Mouse (Mus musculus) lung, embryonic 16.5 days (tissue): ENCODE data around the gene Zswim7. TPM values are rescaled to one million over a fixed set of nuclear protein-coding genes. Genes with fewer than 3 reads are reported as not detected.

Experiments used
- ATAC-seq: fragments of 200-750 bp; cut with Nextera tagmentation; 2 replicates; pipeline ENCODE4 v1.8.0; 2017; ENCODE audit warnings: low read depth, mild to moderate bottlenecking, moderate library complexity
- H3K27ac ChIP-seq: fragments of 300-500 bp; sonication (generic); 2 replicates; pipeline ENCODE4 v1.5.1; 2014; ENCODE audit warnings: mild to moderate bottlenecking, control low read depth, low read length
- H3K27me3 ChIP-seq: fragments of 300-500 bp; sonication (generic); 2 replicates; pipeline ENCODE4 v1.6.1; 2014; ENCODE audit warnings: low read depth, low read length, mixed read lengths; ENCODE audit not compliant: control insufficient read depth, insufficient read depth
- H3K36me3 ChIP-seq: fragments of 300-500 bp; sonication (generic); 2 replicates; pipeline ENCODE4 v1.6.1; 2014; ENCODE audit warnings: low read length; ENCODE audit not compliant: control insufficient read depth, insufficient read depth
- H3K4me1 ChIP-seq: fragments of 300-500 bp; sonication (generic); replicated peaks from 2 replicates; pipeline ENCODE4 v1.6.1; 2014; ENCODE audit warnings: low read length, mixed read lengths; ENCODE audit not compliant: control insufficient read depth, insufficient read depth
- H3K4me2 ChIP-seq: fragments of 300-500 bp; sonication (generic); 2 replicates; pipeline ENCODE4 v1.6.1; 2014; ENCODE audit warnings: low read depth, low read length, control low read depth
- H3K4me3 ChIP-seq: fragments of 300-500 bp; sonication (generic); 2 replicates; pipeline ENCODE4 v1.5.1; 2014; ENCODE audit warnings: mild to moderate bottlenecking, low read length, control low read depth
- H3K9ac ChIP-seq: fragments of 300-500 bp; sonication (generic); 2 replicates; pipeline ENCODE4 v1.6.1; 2014; ENCODE audit warnings: low read length, control low read depth
- H3K9me3 ChIP-seq: fragments of 300-500 bp; sonication (generic); 2 replicates; pipeline ENCODE4 v1.6.1; 2016; ENCODE audit warnings: low read length; ENCODE audit not compliant: control insufficient read depth
- WGBS: fragments of 180-500 bp; shearing (Covaris S2); extraction: QIAGEN DNeasy Blood & Tissue Kit; methylation state at CpG from one replicate; pipeline ENCODE4 v1.1.7; 2014; 5-methylcytosine and 5-hydroxymethylcytosine counted together
- polyA plus RNA-seq: library from polyadenylated mRNA; unstranded; fragments of >200 nt; fragmentation: Nextera tagmentation; extraction: Ambion mirVana; gene quantifications from 2 replicates; pipeline ENCODE4 v1.2.1, GENCODE M21; 2015

The Zswim7 gene
- polyA plus RNA-seq, 1 experiment from 2014 or later, result 16.0 TPM

DNA sequence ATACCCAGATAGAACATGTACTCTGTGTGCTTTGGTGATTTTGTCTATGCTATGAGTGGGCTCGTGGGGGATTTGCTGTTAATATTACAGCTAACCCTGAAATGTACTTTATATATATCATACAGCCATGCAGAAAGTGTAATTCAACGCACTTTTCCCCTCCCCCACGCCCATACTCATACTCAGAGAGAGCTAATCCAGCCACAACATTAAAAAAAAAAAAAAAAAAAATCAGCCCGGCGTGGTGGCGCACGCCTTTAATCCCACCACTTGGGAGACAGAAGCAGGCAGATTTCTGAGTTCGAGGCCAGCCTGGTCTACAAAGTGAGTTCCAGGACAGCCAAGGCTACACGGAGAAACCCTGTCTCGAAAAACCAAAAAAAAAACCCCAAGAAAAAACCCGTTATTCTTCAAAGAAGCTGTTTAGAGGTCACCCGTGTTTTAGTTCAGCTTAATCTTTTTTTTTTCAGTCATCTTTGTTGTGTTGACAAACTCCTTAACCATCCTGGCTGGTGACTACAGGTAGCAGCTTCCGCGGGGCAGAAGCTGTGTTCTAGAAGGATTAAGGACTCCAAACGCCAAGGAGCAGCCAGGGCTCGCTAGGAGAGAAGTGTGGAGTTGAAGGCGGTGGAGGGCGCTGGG, 33.3 kb downstream of the Zswim7 start:
- Histone ChIP-seq H3K4me1 (peaks cover 13% of the 10 kb centered on the region), H3K9me3 (peaks cover 4% of the 10 kb centered on the region; the same call in 1 of the 2 replicates), H3K9ac (peak overlapping the region; percentile 60), H3K36me3 (no peaks in the 10 kb centered on the region), H3K4me3 (peak overlapping the region; percentile 66), H3K27ac (peak overlapping the region; percentile 72; the same call in 1 of the 2 replicates), H3K27me3 (peaks cover 16% of the 10 kb centered on the region), H3K4me2 (peak overlapping the region; percentile 98)
- WGBS, result 29% methylated on average over 18 of the region's 18 CpGs
- no peak for ATAC-seq

DNA sequence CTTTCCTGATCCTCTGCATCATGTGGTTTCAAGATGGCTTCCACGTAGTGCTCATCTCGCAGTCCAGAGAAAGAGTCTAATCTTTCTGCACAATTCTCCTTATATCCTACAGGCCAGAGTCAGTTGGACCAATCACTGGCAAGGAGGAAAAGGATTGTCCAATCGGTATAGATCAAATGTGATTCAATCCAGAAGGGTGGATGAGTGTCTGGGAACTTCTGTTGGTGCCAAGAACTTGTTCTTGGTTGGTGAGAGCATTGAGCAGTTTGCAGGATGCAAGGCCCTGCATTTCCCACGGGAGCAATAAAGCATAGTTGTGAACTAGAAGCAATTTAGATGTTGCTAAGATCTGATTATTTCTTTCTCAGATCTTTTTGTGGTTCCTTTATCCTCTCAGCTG, 36.7 kb downstream of the Zswim7 start:
- peaks cover 4% of the 10 kb centered on the region for H3K27me3 ChIP-seq
- 87% methylated on average over 4 of the region's 4 CpGs for WGBS
- no peak overlapping the region for H3K27ac ChIP-seq
- H3K4me2 ChIP-seq, result no peak overlapping the region
- no peak overlapping the region for H3K4me3 ChIP-seq
- H3K9ac ChIP-seq, result no peak overlapping the region
- peaks cover 4% of the 10 kb centered on the region; the same call in 1 of the 2 replicates for H3K9me3 ChIP-seq
- ATAC-seq, result no peak
- H3K4me1 ChIP-seq, result peaks cover 2% of the 10 kb centered on the region
- no peaks in the 10 kb centered on the region for H3K36me3 ChIP-seq

DNA sequence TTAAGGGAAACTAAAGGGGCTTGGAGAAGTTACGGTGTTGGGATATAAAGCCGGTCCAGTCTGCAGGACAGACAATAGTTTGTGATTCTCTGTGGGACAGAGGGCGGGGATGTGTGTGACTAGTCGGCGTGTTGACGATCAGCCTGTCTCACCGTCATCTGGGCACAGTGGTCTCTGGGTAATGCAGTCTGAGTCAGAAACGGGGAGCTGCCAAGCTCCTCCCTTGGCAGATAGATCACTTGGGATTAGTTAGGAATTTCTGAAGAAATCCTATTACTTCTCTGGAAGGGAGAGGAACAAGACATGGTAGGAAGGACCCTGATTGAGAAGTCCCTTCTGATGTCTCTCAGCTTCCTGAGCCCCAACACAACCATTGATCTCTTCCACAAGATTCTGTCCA, 37.3 kb downstream of the Zswim7 start:
- Histone ChIP-seq H3K4me1 (no peaks in the 10 kb centered on the region), H3K9me3 (peaks cover 4% of the 10 kb centered on the region; the same call in 1 of the 2 replicates), H3K4me2 (no peak overlapping the region), H3K9ac (no peak overlapping the region), H3K27me3 (no peaks in the 10 kb centered on the region), H3K36me3 (no peaks in the 10 kb centered on the region), H3K27ac (no peak overlapping the region), H3K4me3 (no peak overlapping the region)
- 82% methylated on average over 8 of the region's 8 CpGs for WGBS
- ATAC-seq, result no peak

DNA sequence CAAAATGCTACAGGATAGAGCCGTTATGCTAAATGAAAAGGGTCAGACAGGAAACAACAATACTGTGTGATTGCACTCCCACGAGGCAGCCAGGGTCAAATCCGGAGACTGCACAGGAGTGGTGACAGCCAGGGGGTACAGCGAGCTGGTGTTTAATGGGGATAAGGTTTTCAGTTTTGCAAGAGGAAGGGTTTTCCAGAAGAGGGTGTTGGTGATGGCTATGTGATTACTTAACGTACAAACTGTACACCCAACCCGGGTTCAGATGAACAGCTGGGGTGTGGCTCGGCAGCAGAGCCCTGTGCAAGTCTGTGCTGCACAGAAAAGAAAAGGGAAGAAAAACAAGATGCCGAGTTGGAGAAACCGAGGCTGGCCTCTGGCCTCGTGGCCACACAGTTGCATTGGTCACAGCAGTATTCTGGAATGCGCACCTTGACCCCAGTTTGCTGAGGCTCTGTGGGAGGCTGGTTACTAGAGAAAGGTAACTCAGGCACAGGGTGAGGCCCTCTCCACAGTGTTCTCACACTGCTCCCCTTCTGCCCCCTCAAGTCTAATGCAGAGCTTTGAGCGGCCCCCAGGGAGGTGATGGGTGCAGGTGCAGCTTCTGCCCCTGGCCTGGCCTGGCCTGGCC, 40.4 kb downstream of the Zswim7 start:
- Histone ChIP-seq H3K4me1 (no peaks in the 10 kb centered on the region), H3K4me3 (no peak overlapping the region), H3K9me3 (peaks cover 3% of the 10 kb centered on the region; the same call in 1 of the 2 replicates), H3K36me3 (no peaks in the 10 kb centered on the region), H3K4me2 (no peak overlapping the region), H3K9ac (no peak overlapping the region), H3K27ac (no peak overlapping the region), H3K27me3 (no peaks in the 10 kb centered on the region)
- no peak for ATAC-seq
- 60% methylated on average over 12 of the region's 12 CpGs for WGBS

- no peaks in the 10 kb centered on the region for H3K36me3 ChIP-seq
- H3K4me3 ChIP-seq, result no peak overlapping the region
- H3K9me3 ChIP-seq, result no peaks in the 10 kb centered on the region
- peak; percentile 38; the same call in 1 of the 2 replicates for ATAC-seq
- H3K4me1 ChIP-seq, result no peaks in the 10 kb centered on the region; the same call in 1 of the 2 replicates
- H3K9ac ChIP-seq, result no peak overlapping the region
- no peak overlapping the region for H3K27ac ChIP-seq
- H3K27me3 ChIP-seq, result no peaks in the 10 kb centered on the region
- H3K4me2 ChIP-seq, result no peak overlapping the region
- 44% methylated on average over 4 of the region's 4 CpGs for WGBS
Observed at GRCm38 (mm10) chr11:62224797-62225196, 56.4 kb downstream of the Zswim7 start.

- H3K27me3 ChIP-seq, result no peaks in the 10 kb centered on the region
- H3K9ac ChIP-seq, result no peak overlapping the region
- H3K36me3 ChIP-seq, result no peaks in the 10 kb centered on the region
- H3K4me2 ChIP-seq, result no peak overlapping the region
- H3K4me1 ChIP-seq, result no peaks in the 10 kb centered on the region; the same call in 1 of the 2 replicates
- H3K9me3 ChIP-seq, result no peaks in the 10 kb centered on the region
- H3K27ac ChIP-seq, result no peak overlapping the region
- no peak for ATAC-seq
- 88% methylated on average over 7 of the region's 7 CpGs for WGBS
- H3K4me3 ChIP-seq, result no peak overlapping the region
Observed at GRCm38 (mm10) chr11:62223962-62224361, 57.2 kb downstream of the Zswim7 start.

DNA sequence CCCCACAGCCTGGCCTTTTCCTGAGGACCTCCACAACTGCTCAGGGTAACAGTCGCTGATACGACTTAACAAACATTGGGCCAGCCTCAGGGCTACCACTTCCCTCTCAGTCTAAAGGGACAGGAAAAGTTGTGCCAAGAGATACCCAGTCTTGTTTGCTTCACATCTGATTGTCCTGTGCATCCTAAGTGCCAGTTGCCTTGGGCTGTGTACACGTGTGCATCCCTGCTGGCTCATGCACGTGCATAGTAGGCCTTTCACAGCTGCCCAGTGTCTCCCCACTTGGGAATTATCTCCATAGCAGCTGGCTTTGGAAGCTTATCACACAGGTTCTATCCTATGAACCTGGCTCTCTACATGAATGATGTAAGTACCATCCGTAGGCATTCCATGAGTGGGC, 57.8 kb downstream of the Zswim7 start:
- H3K27me3 ChIP-seq, result no peaks in the 10 kb centered on the region
- no peaks in the 10 kb centered on the region; the same call in 1 of the 2 replicates for H3K4me1 ChIP-seq
- H3K36me3 ChIP-seq, result no peaks in the 10 kb centered on the region
- no peak overlapping the region for H3K4me2 ChIP-seq
- H3K27ac ChIP-seq, result no peak overlapping the region
- ATAC-seq, result no peak
- no peak overlapping the region for H3K9ac ChIP-seq
- no peaks in the 10 kb centered on the region for H3K9me3 ChIP-seq
- WGBS, result 80% methylated on average over 5 of the region's 5 CpGs
- H3K4me3 ChIP-seq, result no peak overlapping the region

DNA sequence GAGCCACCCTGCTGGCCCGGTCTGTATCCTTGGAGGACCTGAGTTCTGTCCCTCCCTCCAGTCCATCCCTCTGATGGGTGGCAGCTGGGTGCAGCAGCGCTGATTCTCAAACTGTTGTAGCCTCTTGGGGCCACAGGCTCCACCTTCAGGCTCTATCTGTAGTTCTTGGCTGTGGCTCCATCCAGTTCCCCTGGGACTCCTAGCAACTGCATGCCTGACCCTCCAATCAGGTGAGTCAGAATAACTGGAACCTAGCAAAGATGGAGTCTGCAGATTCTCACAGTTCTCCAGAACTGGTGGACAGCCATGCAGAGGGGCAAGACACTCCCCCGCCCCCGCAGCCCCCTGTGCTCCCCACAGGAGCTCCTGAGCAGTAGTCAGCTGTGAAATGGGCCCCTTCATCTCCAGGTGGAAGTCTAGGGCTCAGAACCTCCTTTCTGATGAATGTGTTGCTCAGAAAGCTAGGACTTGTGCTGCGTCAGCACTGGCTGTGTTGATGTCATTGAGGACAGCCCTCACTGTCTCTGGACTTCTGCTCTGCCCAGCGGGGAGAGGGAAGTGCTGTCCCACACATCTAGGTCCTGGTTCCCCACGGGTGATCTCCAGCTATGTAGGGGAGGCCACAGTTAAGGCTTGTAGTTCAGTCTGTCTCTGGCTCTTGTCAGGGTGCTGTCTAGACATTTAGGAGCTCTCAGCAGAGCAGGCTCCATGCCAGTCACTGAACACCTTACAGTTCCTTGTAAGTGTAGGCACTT, 60.2 kb downstream of the Zswim7 start:
- Histone ChIP-seq H3K27ac (no peak overlapping the region), H3K4me2 (no peak overlapping the region), H3K9ac (no peak overlapping the region), H3K4me3 (no peak overlapping the region), H3K4me1 (no peaks in the 10 kb centered on the region; the same call in 1 of the 2 replicates), H3K9me3 (no peaks in the 10 kb centered on the region), H3K27me3 (no peaks in the 10 kb centered on the region), H3K36me3 (no peaks in the 10 kb centered on the region)
- ATAC-seq, result no peak
- 73% methylated on average over 7 of the region's 7 CpGs for WGBS

- Histone ChIP-seq H3K4me1 (no peaks in the 10 kb centered on the region), H3K9ac (no peak overlapping the region), H3K4me3 (no peak overlapping the region), H3K4me2 (no peak overlapping the region), H3K27ac (no peak overlapping the region), H3K9me3 (no peaks in the 10 kb centered on the region), H3K27me3 (no peaks in the 10 kb centered on the region), H3K36me3 (no peaks in the 10 kb centered on the region)
- WGBS, result 67% methylated on average over 6 of the region's 6 CpGs
- ATAC-seq, result no peak
Observed at GRCm38 (mm10) chr11:62217751-62218150, 63.4 kb downstream of the Zswim7 start.
